Mouse (Mus musculus) heart, adult 2 months (tissue): ENCODE data around the gene Agrp.

Source experiments
- CTCF ChIP-seq: fragments of 200-600 bp; IDR thresholded peaks from 2 replicates; pipeline ENCODE4 v1.8.1; 2022; ENCODE audit warnings: antibody characterized with exemption, mild to moderate bottlenecking, moderate library complexity
- EP300 ChIP-seq: fragments of 200-500 bp; IDR thresholded peaks from 2 replicates; pipeline ENCODE4 v1.6.1; 2011; ENCODE audit warnings: low read depth, low read length, control low read depth; ENCODE audit not compliant: insufficient read depth

DNA sequence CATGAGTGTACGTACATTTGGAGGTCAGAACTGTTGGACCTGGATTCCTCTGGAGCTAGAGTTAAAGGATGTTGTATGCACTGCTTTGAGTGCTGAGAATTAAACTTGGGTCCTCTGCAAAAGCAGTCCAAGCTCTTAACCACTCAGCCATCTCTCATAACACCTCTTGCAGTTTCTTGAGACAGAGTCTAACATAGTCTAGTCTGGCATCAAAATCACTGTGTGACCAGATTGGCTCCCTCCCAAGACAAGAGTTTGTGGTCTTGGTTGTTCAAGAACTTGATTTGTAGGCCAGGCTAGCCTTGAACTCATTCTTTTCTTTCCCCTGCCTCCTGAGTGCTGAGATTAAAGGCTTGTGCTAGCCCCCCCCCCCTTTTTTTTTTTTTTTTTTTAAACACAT lies 11.7 kb upstream of the Agrp start:
- TF ChIP-seq EP300 (no peak), CTCF (no peak)
